Mouse (Mus musculus) spleen, adult 2 months (tissue): Measurements from ENCODE around the gene Tepp.

Experiments
- CTCF ChIP-seq: fragments of 200-500 bp; IDR thresholded peaks from 2 replicates; pipeline ENCODE4 v1.5.1; 2011; ENCODE audit warnings: mild to moderate bottlenecking, inconsistent platforms; ENCODE audit not compliant: insufficient read depth, insufficient read length, insufficient replicate concordance; ENCODE audit errors: extremely low read depth
- POLR2A ChIP-seq: fragments of 200-500 bp; IDR thresholded peaks from 2 replicates; pipeline ENCODE4 v1.6.1; 2011; ENCODE audit warnings: low read depth, low read length, inconsistent platforms

GRCm38 (mm10) chr8:95341721-95342120 is 31.4 kb downstream of the Tepp start:
- TF ChIP-seq POLR2A (no peak), CTCF (no peak)
